Mouse (Mus musculus): ENCODE data around the gene Tapbp. TPM values are rescaled to one million over a fixed set of nuclear protein-coding genes. Genes with fewer than 3 reads are reported as not detected.

Gene Tapbp
- polyA plus RNA-seq, 1 experiment: 30.5 TPM

GRCm38 (mm10) chr17:33931947-33932346 is 16.2 kb downstream of the Tapbp start:
- peaks cover 33% of the 10 kb centered on the region for H3K79me2 ChIP-seq (ENCODE audit: control insufficient read depth, insufficient read depth)
- no peak overlapping the region for H3K4me3 ChIP-seq (ENCODE audit: insufficient read depth, poor library complexity, severe bottlenecking)
- no peaks in the 10 kb centered on the region for H3K27me3 ChIP-seq (ENCODE audit: control insufficient read depth, insufficient read depth, insufficient read length)
- TF ChIP-seq MYOG (IDR thresholded peaks at IDR 0.05; ENCODE audit: control insufficient read depth, extremely low read depth, insufficient read length): no peak
- TF ChIP-seq USF1 (IDR thresholded peaks at IDR 0.05; ENCODE audit: low read depth): no peak
- TF ChIP-seq MYOD1 (IDR thresholded peaks at IDR 0.05; ENCODE audit: control insufficient read depth, insufficient read length, low read depth): no peak
- TF ChIP-seq FOSL1 (IDR thresholded peaks at IDR 0.05; ENCODE audit: insufficient read depth, low read length, poor library complexity, severe bottlenecking): no peak
- TF ChIP-seq CTCF (IDR thresholded peaks at IDR 0.05; ENCODE audit: control insufficient read depth, insufficient read depth, insufficient read length): no peak
- TF ChIP-seq MAX (IDR thresholded peaks at IDR 0.05): no peak
- TF ChIP-seq CEBPB (IDR thresholded peaks at IDR 0.05; ENCODE audit: low read depth): no peak
- H3K79me3 ChIP-seq (ENCODE audit: low read depth): peaks cover 4% of the 10 kb centered on the region
- H3K36me3 ChIP-seq (ENCODE audit: control insufficient read depth, insufficient read depth): peaks cover 7% of the 10 kb centered on the region
- H3ac ChIP-seq (ENCODE audit: control insufficient read depth, insufficient read length, low read depth): no peak overlapping the region

- Histone ChIP-seq H3K4me3 (ENCODE audit: insufficient read depth, poor library complexity, severe bottlenecking) (no peak overlapping the region), H3K79me2 (ENCODE audit: control insufficient read depth, insufficient read depth) (peaks cover 33% of the 10 kb centered on the region), H3K79me3 (ENCODE audit: low read depth) (peaks cover 4% of the 10 kb centered on the region), H3K27me3 (ENCODE audit: control insufficient read depth, insufficient read depth, insufficient read length) (no peaks in the 10 kb centered on the region), H3K36me3 (ENCODE audit: control insufficient read depth, insufficient read depth) (peaks cover 2% of the 10 kb centered on the region), H3ac (ENCODE audit: control insufficient read depth, insufficient read length, low read depth) (no peak overlapping the region)
- TF ChIP-seq CTCF (IDR thresholded peaks at IDR 0.05; ENCODE audit: control insufficient read depth, insufficient read depth, insufficient read length): no peak
- TF ChIP-seq USF1 (IDR thresholded peaks at IDR 0.05; ENCODE audit: low read depth): no peak
These were observed 16.7 kb downstream of the Tapbp start for GRCm38 (mm10) chr17:33932448-33932847.

DNA sequence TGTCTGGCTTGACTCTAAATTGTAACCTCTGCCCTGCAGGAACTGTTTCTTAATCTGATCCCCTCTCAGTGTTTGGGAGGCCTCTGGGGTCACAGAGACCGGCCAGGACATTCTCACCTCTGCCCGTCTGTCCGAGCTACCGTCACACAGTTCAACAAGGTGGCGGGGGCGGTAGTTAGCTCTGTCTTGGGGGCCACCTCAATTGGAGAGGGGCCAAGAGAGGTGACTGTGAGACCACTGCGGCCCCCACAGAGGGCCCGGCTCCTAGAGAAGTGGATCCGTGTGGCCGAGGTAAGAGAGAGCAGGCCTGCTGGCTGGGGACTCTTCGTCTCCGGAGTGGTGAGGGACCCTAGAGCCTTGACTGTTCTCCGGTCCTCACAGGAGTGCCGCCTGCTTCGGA is 17.3 kb downstream of the Tapbp start:
- TF ChIP-seq FOSL1 (IDR thresholded peaks at IDR 0.05; ENCODE audit: insufficient read depth, low read length, poor library complexity, severe bottlenecking): no peak
- no peak for TF ChIP-seq MYOD1 (IDR thresholded peaks at IDR 0.05; ENCODE audit: control insufficient read depth, insufficient read length, low read depth)
- no peak for TF ChIP-seq CTCF (IDR thresholded peaks at IDR 0.05; ENCODE audit: control insufficient read depth, insufficient read depth, insufficient read length)
- no peak for TF ChIP-seq CEBPB (IDR thresholded peaks at IDR 0.05; ENCODE audit: low read depth)
- TF ChIP-seq MYOG (IDR thresholded peaks at IDR 0.05; ENCODE audit: control insufficient read depth, extremely low read depth, insufficient read length): no peak
- TF ChIP-seq MAX (IDR thresholded peaks at IDR 0.05): no peak
- Histone ChIP-seq H3K79me2 (ENCODE audit: control insufficient read depth, insufficient read depth) (peaks cover 32% of the 10 kb centered on the region), H3K36me3 (ENCODE audit: control insufficient read depth, insufficient read depth) (no peaks in the 10 kb centered on the region), H3K4me3 (ENCODE audit: insufficient read depth, poor library complexity, severe bottlenecking) (no peak overlapping the region), H3K79me3 (ENCODE audit: low read depth) (peaks cover 4% of the 10 kb centered on the region), H3ac (ENCODE audit: control insufficient read depth, insufficient read length, low read depth) (no peak overlapping the region), H3K27me3 (ENCODE audit: control insufficient read depth, insufficient read depth, insufficient read length) (no peaks in the 10 kb centered on the region)

DNA sequence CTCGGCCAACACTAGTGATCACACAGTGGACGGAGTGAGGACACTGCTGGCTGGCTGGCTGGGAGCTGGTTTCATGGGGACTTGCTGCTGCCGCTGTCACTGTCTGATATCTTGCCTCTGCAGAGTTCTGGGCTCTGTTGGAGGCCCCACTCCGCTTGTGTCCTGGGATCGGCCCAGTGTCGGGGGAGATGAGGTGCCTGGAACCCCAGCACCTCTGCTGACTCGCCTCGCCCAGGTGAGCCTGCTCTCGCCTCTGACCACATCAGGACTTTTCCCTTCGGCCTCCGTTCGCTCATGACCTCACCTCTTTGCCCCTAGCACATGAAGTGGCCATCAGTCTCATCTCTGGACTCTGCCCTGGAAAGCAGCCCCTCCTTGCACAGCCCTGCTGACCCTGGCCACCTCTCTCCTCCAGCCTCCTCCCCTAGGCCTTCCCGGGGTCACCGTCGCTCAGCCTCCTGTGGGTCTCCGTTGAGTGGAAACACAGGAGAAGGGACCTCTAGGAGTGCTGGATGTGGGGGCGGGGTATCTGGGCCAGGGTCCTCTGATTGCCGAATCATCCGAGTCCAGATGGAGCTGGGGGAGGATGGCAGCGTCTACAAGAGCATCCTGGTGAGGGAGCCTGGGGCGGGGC is 19.8 kb downstream of the Tapbp start:
- H3K79me2 ChIP-seq (ENCODE audit: control insufficient read depth, insufficient read depth): peaks cover 36% of the 10 kb centered on the region
- no peak overlapping the region for H3K4me3 ChIP-seq (ENCODE audit: insufficient read depth, poor library complexity, severe bottlenecking)
- TF ChIP-seq MAX (IDR thresholded peaks at IDR 0.05) (no peak), FOSL1 (IDR thresholded peaks at IDR 0.05; ENCODE audit: insufficient read depth, low read length, poor library complexity, severe bottlenecking) (no peak), CTCF (IDR thresholded peaks at IDR 0.05; ENCODE audit: control insufficient read depth, insufficient read depth, insufficient read length) (no peak), USF1 (IDR thresholded peaks at IDR 0.05; ENCODE audit: low read depth) (no peak), CEBPB (IDR thresholded peaks at IDR 0.05; ENCODE audit: low read depth) (no peak), MYOG (IDR thresholded peaks at IDR 0.05; ENCODE audit: control insufficient read depth, extremely low read depth, insufficient read length) (no peak), MYOD1 (IDR thresholded peaks at IDR 0.05; ENCODE audit: control insufficient read depth, insufficient read length, low read depth) (no peak)
- H3K27me3 ChIP-seq (ENCODE audit: control insufficient read depth, insufficient read depth, insufficient read length): no peaks in the 10 kb centered on the region
- H3K36me3 ChIP-seq (ENCODE audit: control insufficient read depth, insufficient read depth): no peaks in the 10 kb centered on the region
- peaks cover 9% of the 10 kb centered on the region for H3K79me3 ChIP-seq (ENCODE audit: low read depth)
- H3ac ChIP-seq (ENCODE audit: control insufficient read depth, insufficient read length, low read depth): no peak overlapping the region

DNA sequence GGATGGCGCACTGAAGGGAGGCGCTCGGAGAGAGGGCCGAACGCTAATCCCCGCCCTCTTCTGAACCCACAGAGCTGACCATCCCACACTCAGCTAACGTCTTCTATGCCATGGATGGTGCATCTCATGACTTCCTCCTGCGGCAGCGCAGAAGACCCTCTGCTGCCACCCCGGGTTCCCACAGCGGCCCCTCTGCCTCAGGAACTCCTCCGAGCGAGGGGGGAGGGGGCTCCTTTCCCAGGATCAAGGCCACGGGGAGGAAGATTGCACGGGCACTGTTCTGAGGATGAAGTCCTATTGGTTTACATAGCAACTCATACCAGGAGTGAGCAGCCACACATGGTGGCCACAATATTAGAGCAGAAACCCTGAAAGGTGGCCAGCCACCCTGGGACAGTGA is 21.3 kb downstream of the Tapbp start:
- no peak overlapping the region for H3K4me3 ChIP-seq (ENCODE audit: insufficient read depth, poor library complexity, severe bottlenecking)
- peaks cover 18% of the 10 kb centered on the region for H3K79me3 ChIP-seq (ENCODE audit: low read depth)
- peaks cover 40% of the 10 kb centered on the region for H3K79me2 ChIP-seq (ENCODE audit: control insufficient read depth, insufficient read depth)
- H3K36me3 ChIP-seq (ENCODE audit: control insufficient read depth, insufficient read depth): no peaks in the 10 kb centered on the region
- no peaks in the 10 kb centered on the region for H3K27me3 ChIP-seq (ENCODE audit: control insufficient read depth, insufficient read depth, insufficient read length)
- TF ChIP-seq FOSL1 (IDR thresholded peaks at IDR 0.05; ENCODE audit: insufficient read depth, low read length, poor library complexity, severe bottlenecking) (no peak), MYOD1 (IDR thresholded peaks at IDR 0.05; ENCODE audit: control insufficient read depth, insufficient read length, low read depth) (no peak), MYOG (IDR thresholded peaks at IDR 0.05; ENCODE audit: control insufficient read depth, extremely low read depth, insufficient read length) (no peak)
- H3ac ChIP-seq (ENCODE audit: control insufficient read depth, insufficient read length, low read depth): no peak overlapping the region

GRCm38 (mm10) chr17:33938783-33939182 is 23.1 kb downstream of the Tapbp start:
- Histone ChIP-seq H3K27me3 (ENCODE audit: control insufficient read depth, insufficient read depth, insufficient read length) (no peaks in the 10 kb centered on the region), H3K4me3 (ENCODE audit: insufficient read depth, poor library complexity, severe bottlenecking) (no peak overlapping the region), H3K79me3 (ENCODE audit: low read depth) (peaks cover 23% of the 10 kb centered on the region), H3K36me3 (ENCODE audit: control insufficient read depth, insufficient read depth) (peaks cover 10% of the 10 kb centered on the region), H3ac (ENCODE audit: control insufficient read depth, insufficient read length, low read depth) (no peak overlapping the region), H3K79me2 (ENCODE audit: control insufficient read depth, insufficient read depth) (peaks cover 51% of the 10 kb centered on the region)
- no peak for TF ChIP-seq MAX (IDR thresholded peaks at IDR 0.05)
- TF ChIP-seq MYOD1 (IDR thresholded peaks at IDR 0.05; ENCODE audit: control insufficient read depth, insufficient read length, low read depth): no peak
- TF ChIP-seq CEBPB (IDR thresholded peaks at IDR 0.05; ENCODE audit: low read depth): no peak
- no peak for TF ChIP-seq FOSL1 (IDR thresholded peaks at IDR 0.05; ENCODE audit: insufficient read depth, low read length, poor library complexity, severe bottlenecking)
- no peak for TF ChIP-seq CTCF (IDR thresholded peaks at IDR 0.05; ENCODE audit: control insufficient read depth, insufficient read depth, insufficient read length)
- TF ChIP-seq USF1 (IDR thresholded peaks at IDR 0.05; ENCODE audit: low read depth): no peak
- TF ChIP-seq MYOG (IDR thresholded peaks at IDR 0.05; ENCODE audit: control insufficient read depth, extremely low read depth, insufficient read length): no peak
